Mouse (Mus musculus) 3134 (cell line): ENCODE measurements around the gene Selenbp2.
"Not testable (repeated sequence)": the region's sequence is repeated elsewhere in the genome, so short reads cannot be mapped to it uniquely, and the experiment has no call there.

Experiments
- DNase-seq: peaks from one replicate; pipeline ENCODE4 v3.0.0-alpha.2; 2011; ENCODE audit warnings: low spot score; ENCODE audit not compliant: insufficient read length; ENCODE audit errors: extremely low read depth

Selenbp2 gene

GRCm38 (mm10) chr3:94693329-94693825, at the start of gene Selenbp2:
Gene Selenbp2 (plus strand): TSS chr3:94693556.
- DNase-seq = no peak

DNA sequence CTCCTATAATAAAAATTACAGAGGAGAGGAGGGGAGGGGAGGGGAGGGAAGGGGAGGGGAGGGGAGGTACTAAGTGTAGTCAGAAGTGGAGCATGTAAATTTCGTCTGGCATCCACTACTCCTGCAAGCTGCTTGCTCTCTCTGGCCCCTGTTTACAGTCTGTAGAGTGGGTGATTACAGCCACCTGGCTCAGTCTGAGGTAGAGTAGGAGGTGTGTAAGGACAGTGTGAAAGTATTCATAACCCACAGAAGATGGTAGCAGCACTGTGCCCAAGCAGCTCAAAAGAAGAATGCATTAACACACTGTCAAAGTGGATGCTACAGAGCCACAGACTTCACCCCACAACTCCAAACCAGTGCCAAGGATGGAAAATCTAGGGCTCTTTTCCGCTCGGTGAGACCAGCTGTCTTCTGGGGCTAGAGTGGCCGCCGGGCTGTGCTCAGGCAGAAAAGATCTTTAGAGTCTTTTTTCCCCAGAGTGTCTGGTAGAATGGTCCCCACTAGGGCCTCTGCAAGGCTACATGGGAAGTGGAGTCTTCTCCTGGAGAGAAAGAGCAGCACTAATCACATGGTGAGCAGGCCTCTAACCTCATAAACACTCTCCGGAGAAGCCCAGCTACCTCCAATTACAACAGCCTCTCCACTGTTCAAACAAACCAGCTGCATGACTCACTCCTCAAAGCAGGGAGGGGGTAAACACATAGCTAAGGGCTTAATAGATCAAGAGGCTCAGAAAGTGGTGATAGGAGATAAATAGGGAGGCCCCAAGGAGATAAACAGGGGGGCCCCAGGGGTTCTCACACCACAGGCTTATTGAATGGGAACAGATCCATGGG, 44.4 kb upstream of the Selenbp2 start:
- peak; percentile 62 for DNase-seq

- peak; percentile 29 for DNase-seq
Measured at GRCm38 (mm10) chr3:94650409-94650808, 42.9 kb upstream of the Selenbp2 start.

GRCm38 (mm10) chr3:94653967-94654366, 39.4 kb upstream of the Selenbp2 start:
- not testable (repeated sequence) for DNase-seq

GRCm38 (mm10) chr3:94657852-94658739, 35.3 kb upstream of the Selenbp2 start:
- DNase-seq = peak; percentile 34

DNA sequence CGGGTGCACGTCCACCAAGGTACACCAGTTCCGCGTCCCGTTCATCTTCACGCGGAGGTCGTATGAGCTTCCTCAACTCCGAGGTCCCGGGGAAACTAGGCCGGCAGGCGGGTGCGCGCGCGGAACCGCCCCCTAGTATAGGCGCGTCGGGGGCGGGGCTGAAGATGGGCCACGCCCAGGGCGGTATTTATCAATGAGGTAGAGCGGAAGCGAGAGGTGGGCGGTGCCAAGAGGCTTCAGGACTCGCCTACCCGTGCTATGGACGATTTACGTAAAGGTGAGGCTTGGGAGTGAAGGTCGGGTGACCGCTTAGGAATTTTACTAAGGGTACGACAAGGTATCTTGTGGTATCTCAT, 34.6 kb upstream of the Selenbp2 start, which contains the start of gene Tuft1:
Gene Tuft1 (minus strand): TSS at position 133 of the 356 bp plus-strand sequence.
- DNase-seq = not testable (repeated sequence)

- DNase-seq = peak; percentile 63
Measured at GRCm38 (mm10) chr3:94659142-94659748, 34.1 kb upstream of the Selenbp2 start.

DNA sequence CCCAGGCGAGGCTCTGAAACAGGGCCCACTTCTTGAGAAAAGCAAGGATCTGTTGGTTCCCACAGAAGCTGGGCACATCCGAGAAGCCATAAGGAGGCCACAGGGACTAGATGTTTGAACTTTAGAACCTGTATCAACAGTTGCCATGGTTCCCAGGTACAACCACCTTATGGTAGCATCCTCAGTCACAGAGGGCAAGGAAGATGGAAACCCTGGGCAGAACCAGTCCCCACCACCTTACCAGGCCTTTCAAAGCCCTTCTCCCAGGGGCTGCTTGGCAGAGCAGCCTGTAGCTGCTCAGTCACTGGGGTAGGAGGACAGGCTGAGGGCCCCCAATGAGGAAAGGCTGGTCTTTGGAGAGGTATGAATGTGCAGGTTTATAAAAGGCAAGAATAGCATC, 32.5 kb upstream of the Selenbp2 start:
- not testable (repeated sequence) for DNase-seq

DNA sequence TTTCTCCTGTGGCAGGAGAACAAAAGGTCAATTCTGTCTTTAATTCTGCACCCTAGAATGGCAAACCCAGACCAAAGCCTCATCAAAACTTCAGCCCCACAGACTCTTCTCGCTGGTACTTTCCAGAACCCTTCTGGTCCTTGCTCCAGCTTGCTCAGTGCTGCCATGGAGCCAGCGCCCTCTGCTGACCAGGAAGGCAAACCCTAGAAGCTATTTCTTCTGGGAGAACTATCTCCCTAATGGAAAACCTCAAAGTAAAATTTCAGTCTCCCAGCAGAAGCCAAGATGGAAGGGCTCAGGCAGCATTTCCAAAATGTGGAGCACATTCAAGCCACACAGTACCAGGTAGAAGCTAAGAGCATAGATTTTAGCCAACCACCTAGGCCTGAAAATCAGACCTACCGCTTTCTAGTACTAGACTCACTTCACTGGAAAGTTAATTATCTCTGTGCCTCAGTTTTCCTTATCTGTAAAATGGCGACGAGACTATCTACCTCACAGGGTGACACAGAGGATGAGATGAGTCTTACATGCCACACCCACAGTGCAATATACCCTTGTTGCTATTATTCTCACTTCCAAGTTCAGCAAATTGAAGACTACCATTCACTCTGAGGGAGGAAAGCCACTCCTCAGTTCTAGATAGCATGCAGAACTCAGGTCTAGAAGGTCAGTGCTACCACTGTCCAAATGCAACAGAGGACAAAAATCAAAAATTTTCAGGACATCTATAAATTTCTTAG, 28.1 kb upstream of the Selenbp2 start:
- DNase-seq = not testable (repeated sequence)

GRCm38 (mm10) chr3:94665896-94666295, 27.5 kb upstream of the Selenbp2 start:
- DNase-seq = not testable (repeated sequence)

DNA sequence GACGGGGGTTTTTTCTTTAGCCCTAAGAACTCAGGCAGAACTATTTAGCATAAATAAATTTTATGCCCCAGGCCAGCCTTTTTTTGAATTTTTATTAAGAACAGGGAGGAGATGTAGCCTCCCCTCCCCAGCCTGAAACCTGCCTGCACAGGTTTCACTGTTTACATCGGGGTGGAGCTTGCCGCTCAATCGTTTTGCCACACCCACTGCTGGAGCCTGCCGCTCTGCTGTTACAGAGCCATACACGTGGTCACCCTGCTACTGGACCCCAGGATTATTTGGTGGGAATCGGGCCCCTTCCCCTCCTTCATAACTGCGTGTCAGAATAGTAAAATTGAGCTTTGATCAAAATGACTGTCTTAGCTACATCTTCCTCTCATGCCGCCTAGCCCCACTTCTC, 18.3 kb upstream of the Selenbp2 start:
- not testable (repeated sequence) for DNase-seq

GRCm38 (mm10) chr3:94679351-94679841, 14.0 kb upstream of the Selenbp2 start:
- DNase-seq = no peak

- not testable (repeated sequence) for DNase-seq
Measured at GRCm38 (mm10) chr3:94680032-94680431, 13.3 kb upstream of the Selenbp2 start.

DNA sequence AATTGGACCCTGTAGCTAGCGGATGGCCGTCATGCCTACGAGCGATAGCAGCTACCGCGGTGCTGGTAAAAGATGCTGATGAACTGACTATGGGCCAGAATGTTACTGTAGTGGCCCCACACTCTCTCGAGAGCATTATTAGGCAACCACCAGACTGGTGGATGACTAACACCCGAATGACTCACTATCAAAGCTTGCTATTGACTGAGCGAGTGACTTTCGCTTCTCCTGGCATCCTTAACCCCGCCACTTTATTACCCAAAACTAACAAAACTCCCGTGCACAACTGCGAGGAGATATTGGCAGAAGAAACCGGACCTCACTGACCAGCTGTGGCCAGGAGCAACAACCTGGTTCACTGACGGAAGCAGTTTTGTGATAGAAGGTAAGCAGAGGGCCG, 12.6 kb upstream of the Selenbp2 start:
- DNase-seq = peak; percentile 60

GRCm38 (mm10) chr3:94683646-94684045, 9.7 kb upstream of the Selenbp2 start:
- no peak for DNase-seq

DNA sequence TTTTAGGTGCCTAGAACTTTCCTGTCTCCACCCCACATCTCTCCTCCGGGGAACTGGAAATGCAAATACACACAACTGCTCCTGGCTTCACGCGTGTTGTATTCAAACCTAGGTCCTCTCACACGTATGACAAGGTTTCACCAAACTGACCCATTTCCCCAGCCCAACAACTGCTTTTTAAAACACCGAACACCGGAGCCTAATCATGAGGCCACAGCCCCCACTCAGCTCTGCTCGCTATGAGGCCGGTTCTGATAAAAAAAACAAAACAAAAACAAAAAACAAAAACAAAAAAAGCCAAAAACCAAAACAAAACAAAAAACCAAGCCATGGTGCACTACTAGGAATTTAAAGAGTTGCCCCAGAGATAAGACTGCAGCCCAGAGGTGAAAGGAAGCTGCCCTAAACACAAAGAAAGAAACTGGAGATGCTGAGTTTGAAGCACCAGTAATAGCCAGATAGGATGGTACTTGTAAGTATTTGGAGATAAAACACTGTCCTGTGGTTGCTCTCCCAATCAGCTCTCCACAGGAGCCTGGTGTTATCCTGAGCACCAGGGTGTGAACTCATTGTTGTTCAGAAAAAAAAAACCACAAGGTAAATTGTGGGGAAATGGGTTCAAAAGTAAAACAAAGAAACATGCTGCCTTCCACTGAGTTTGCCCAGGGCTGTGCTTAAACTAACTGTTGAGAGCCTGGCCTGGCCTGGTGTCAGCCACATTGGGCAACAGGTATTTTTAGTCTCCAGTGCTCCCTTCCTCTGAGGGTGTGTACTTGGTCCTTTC, 7.2 kb upstream of the Selenbp2 start:
- DNase-seq = not testable (repeated sequence)

- not testable (repeated sequence) for DNase-seq
Measured at GRCm38 (mm10) chr3:94688698-94689097, 4.7 kb upstream of the Selenbp2 start.

DNA sequence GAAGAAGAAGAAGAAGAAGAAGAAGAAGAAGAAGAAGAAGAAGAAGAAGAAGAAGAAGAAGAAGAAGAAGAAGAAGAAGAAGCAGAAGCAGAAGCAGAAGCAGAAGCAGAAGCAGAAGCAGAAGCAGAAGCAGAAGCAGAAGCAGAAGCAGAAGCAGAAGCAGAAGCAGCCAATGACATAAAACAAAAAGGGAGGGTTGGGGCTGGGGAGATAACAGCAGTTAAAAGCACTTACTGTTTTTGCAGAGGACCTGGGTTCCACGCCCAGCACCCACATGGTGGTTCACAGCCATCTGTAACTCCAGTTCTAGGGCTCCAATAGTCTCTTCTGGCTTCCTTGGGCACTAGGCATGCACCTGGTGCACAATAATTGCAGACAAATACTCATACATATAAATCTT, 4.2 kb upstream of the Selenbp2 start:
- DNase-seq = not testable (repeated sequence)

GRCm38 (mm10) chr3:94690162-94690561, 3.2 kb upstream of the Selenbp2 start:
- DNase-seq = not testable (repeated sequence)
